Mouse (Mus musculus) heart, postnatal 0 days (tissue): ENCODE measurements around the gene 9430015G10Rik.

Source experiments
- CTCF ChIP-seq: IDR thresholded peaks from 2 replicates; pipeline ENCODE4 v1.5.1; 2016; ENCODE audit warnings: antibody characterized with exemption, control low read depth, low read depth
- EP300 ChIP-seq: IDR thresholded peaks from 2 replicates; pipeline ENCODE4 v1.6.1; 2016; ENCODE audit warnings: antibody characterized with exemption, low read depth

GRCm38 (mm10) chr4:156070716-156071115 lies 39.1 kb upstream of the 9430015G10Rik start:
- no peak for TF ChIP-seq CTCF
- no peak for TF ChIP-seq EP300
